Mouse (Mus musculus) embryonic fibroblast, embryonic 13.5 days (primary cell): ENCODE results near the gene Bloc1s3. TPM values are rescaled to one million over a fixed set of nuclear protein-coding genes. Genes with fewer than 3 reads are reported as not detected.

Experiments used
- H3K27ac ChIP-seq: 2 replicates; pipeline ENCODE4 v1.5.1; 2012; ENCODE audit warnings: low read length, control low read depth, inconsistent platforms; ENCODE audit not compliant: insufficient read depth
- H3K4me1 ChIP-seq: 2 replicates; pipeline ENCODE4 v1.6.1; 2011; ENCODE audit warnings: low read length; ENCODE audit not compliant: control insufficient read depth, insufficient read depth
- H3K4me3 ChIP-seq: 2 replicates; pipeline ENCODE4 v1.5.1; 2011; ENCODE audit warnings: mild to moderate bottlenecking, control low read depth, low read length; ENCODE audit not compliant: insufficient read depth
- CTCF ChIP-seq: IDR thresholded peaks from 2 replicates; pipeline ENCODE4 v1.5.1; 2011; ENCODE audit warnings: mild to moderate bottlenecking, control low read depth, low read length, moderate library complexity, borderline replicate concordance; ENCODE audit not compliant: insufficient read depth
- POLR2A ChIP-seq: IDR thresholded peaks from 2 replicates; pipeline ENCODE4 v1.6.1; 2011; ENCODE audit warnings: low read depth, mild to moderate bottlenecking, control low read depth, low read length, moderate library complexity
- polyA plus RNA-seq: library from polyadenylated mRNA; stranded (reverse); fragments of >200 nt; gene quantifications from 2 replicates; pipeline ENCODE4 v1.2.4, GENCODE M21; 2011; ENCODE audit warnings: low read depth; ENCODE audit not compliant: missing spikeins, insufficient read length

The Bloc1s3 gene
- polyA plus RNA-seq, 1 experiment, result 6.1 TPM

GRCm38 (mm10) chr7:19456628-19457027, 51.5 kb downstream of the Bloc1s3 start:
- TF ChIP-seq CTCF (no peak), POLR2A (no peak)
- Histone ChIP-seq H3K4me1 (no peaks in the 10 kb centered on the region; the same call in 1 of the 2 replicates), H3K4me3 (0 out of 2 replicates have a peak overlapping the region, but pooled peaks have one; percentile 96), H3K27ac (no peak overlapping the region)

- TF ChIP-seq POLR2A, result no peak
- TF ChIP-seq CTCF, result no peak
- Histone ChIP-seq H3K4me1 (no peaks in the 10 kb centered on the region; the same call in 1 of the 2 replicates), H3K27ac (no peak overlapping the region), H3K4me3 (no peak overlapping the region)
Observed at GRCm38 (mm10) chr7:19455819-19456495, 52.2 kb downstream of the Bloc1s3 start.

GRCm38 (mm10) chr7:19455186-19455585, 53.0 kb downstream of the Bloc1s3 start:
- TF ChIP-seq POLR2A (no peak), CTCF (no peak)
- H3K27ac ChIP-seq, result no peak overlapping the region

More at GRCm38 (mm10) chr7:19455186-19455585, 53.0 kb downstream of the Bloc1s3 start:
- no peaks in the 10 kb centered on the region; the same call in 1 of the 2 replicates for H3K4me1 ChIP-seq
- H3K4me3 ChIP-seq, result no peak overlapping the region

Other genes with a start within 250 kb of the Bloc1s3 start
- gene Vasp, start 236.6 kb downstream of the Bloc1s3 start, polyA plus RNA-seq, result 161 and 186 TPM in 2 replicates
- not detected in 2 replicates for gene Ppm1n, start 228.3 kb downstream of the Bloc1s3 start, polyA plus RNA-seq
- 6.8 and 7.8 TPM in 2 replicates for gene Rtn2, start 225.7 kb downstream of the Bloc1s3 start, polyA plus RNA-seq
- 2.1 and 2.7 TPM in 2 replicates for gene Fosb, start 198.3 kb downstream of the Bloc1s3 start, polyA plus RNA-seq
- gene Ercc1, start 163.6 kb downstream of the Bloc1s3 start, polyA plus RNA-seq, result 44.9 and 52.2 TPM in 2 replicates
- 13.3 and 13.4 TPM in 2 replicates for gene Cd3eap, start 148.9 kb downstream of the Bloc1s3 start, polyA plus RNA-seq
- 11.0 and 12.5 TPM in 2 replicates for gene Ppp1r13l, start 148.6 kb downstream of the Bloc1s3 start, polyA plus RNA-seq
- gene Ercc2, start 126.4 kb downstream of the Bloc1s3 start, polyA plus RNA-seq, result 14.3 and 22.7 TPM in 2 replicates
- 5.3 and 6.3 TPM in 2 replicates for gene Klc3, start 104.3 kb downstream of the Bloc1s3 start, polyA plus RNA-seq
- gene Ckm, start 103.6 kb downstream of the Bloc1s3 start, polyA plus RNA-seq, result not detected in 2 replicates
- gene Mark4, start 49.5 kb downstream of the Bloc1s3 start, polyA plus RNA-seq, result 27.4 and 29.1 TPM in 2 replicates
- not detected in 2 replicates for gene Exoc3l2, start 45.0 kb downstream of the Bloc1s3 start, polyA plus RNA-seq
- 15.2 and 23.4 TPM in 2 replicates for gene Trappc6a, start within 50 bp of the Bloc1s3 start, polyA plus RNA-seq
- gene Nkpd1, start 9.5 kb upstream of the Bloc1s3 start, polyA plus RNA-seq, result not detected in 2 replicates
- 25.3 and 27.7 TPM in 2 replicates for gene Ppp1r37, start 54.7 kb upstream of the Bloc1s3 start, polyA plus RNA-seq
- 1.5 and 1.8 TPM in 2 replicates for gene Zfp296, start 68.9 kb upstream of the Bloc1s3 start, polyA plus RNA-seq
- 52.6 and 65.2 TPM in 2 replicates for gene Gemin7, start 69.2 kb upstream of the Bloc1s3 start, polyA plus RNA-seq
- 32.4 and 38.1 TPM in 2 replicates for gene Clasrp, start 96.1 kb upstream of the Bloc1s3 start, polyA plus RNA-seq
- gene Relb, start 121.1 kb upstream of the Bloc1s3 start, polyA plus RNA-seq, result 15.4 and 17.9 TPM in 2 replicates
- gene Clptm1, start 156.7 kb upstream of the Bloc1s3 start, polyA plus RNA-seq, result 116 and 124 TPM in 2 replicates
- gene Apoc2, start 169.6 kb upstream of the Bloc1s3 start, polyA plus RNA-seq, result not detected in 2 replicates
- not detected in 2 replicates for gene Gm44805, start 173.1 kb upstream of the Bloc1s3 start, polyA plus RNA-seq
- gene Apoc4, start 173.1 kb upstream of the Bloc1s3 start, polyA plus RNA-seq, result not detected in 2 replicates
- gene Apoc1, start 184.3 kb upstream of the Bloc1s3 start, polyA plus RNA-seq, result not detected in 2 replicates
- 8.5 and 34.9 TPM in 2 replicates for gene Apoe, start 190.8 kb upstream of the Bloc1s3 start, polyA plus RNA-seq
- 38.1 and 51.3 TPM in 2 replicates for gene Tomm40, start 207.1 kb upstream of the Bloc1s3 start, polyA plus RNA-seq
- 39.7 and 45.3 TPM in 2 replicates for gene Nectin2, start 242.1 kb upstream of the Bloc1s3 start, polyA plus RNA-seq